Mouse (Mus musculus) left cerebral cortex, adult 8-10 months (tissue): ENCODE measurements around the gene Rasgrp1. TPM values are rescaled to one million over a fixed set of nuclear protein-coding genes. Genes with fewer than 3 reads are reported as not detected.

Experiments used
- DNase-seq, 2 experiments: peaks; one replicate each; pipeline ENCODE4 v3.0.0; 2022; ENCODE audit warnings: low spot score in 2 of 2
- total RNA-seq, 4 experiments: library from RNA; stranded (reverse); gene quantifications; 2 replicates each; pipeline ENCODE4 v1.2.4; 2022

Rasgrp1 gene
- total RNA-seq, 4 experiments from 2014 or later = 303 to 368 (median 336) TPM

DNA sequence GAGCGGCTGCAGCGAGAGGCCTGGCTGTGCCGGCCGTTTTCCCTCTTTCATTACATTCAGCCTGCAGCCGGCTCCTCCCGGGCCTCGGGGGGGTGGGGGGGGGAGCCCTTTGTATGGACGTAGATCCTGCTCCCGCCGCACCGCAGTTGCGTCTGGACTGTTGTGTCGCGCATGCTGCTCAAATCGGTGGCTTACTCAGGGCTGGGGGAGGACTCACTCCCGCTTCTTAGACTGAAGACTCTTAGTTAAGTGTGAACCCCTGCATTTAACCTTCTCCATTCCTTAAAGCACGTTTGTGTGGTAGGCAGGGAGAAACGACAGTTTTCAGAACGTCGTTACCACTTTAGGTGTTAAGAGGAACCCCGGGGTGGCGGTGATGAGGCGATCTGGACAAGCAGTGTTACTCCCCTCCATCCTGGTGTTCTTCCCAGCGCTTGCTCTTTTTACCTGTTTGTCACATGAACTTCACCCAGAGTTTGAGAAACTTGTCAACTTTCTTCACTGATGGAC is 92.7 kb downstream of the Rasgrp1 start:
- DNase-seq = no peak

DNA sequence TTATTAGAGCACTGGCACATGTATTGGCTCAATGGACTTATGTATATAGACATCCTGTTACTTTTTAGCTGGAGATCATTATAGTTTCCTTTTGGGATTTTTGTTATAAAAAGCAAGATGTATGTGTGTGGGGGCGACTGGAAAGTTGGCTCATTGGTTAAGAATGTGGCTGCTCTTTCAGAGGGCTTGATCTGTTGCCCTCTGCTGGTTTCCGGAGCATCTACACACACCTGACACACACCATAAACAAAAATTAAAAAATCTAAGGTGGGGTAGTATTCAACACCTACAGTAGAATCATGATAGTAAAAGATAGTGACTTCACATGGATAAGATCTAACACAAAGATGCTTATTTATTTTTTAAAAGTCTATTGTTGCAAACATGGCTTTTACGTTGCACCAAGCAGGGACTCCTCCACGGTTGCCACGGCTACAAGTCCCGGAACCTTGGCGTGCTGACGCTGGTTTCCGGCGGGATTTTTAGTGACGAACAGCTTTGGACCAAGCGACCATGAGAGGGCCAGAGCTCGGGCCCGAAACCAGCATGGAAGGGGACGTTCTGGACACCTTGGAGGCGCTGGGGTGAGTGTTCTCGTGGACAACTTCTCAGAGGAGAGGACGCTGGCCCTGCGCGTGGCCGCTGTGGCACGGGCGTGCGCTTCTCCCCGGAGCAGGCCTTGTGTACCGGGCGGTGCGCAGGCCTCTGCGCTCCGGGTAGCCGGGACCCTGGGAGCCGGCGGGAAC is 93.4 kb downstream of the Rasgrp1 start, which contains the start of gene Fam98b:
TSS of gene Fam98b (plus strand) at position 485 of the 746 bp plus-strand sequence.
- DNase-seq = peak; percentile 75 to 90

DNA sequence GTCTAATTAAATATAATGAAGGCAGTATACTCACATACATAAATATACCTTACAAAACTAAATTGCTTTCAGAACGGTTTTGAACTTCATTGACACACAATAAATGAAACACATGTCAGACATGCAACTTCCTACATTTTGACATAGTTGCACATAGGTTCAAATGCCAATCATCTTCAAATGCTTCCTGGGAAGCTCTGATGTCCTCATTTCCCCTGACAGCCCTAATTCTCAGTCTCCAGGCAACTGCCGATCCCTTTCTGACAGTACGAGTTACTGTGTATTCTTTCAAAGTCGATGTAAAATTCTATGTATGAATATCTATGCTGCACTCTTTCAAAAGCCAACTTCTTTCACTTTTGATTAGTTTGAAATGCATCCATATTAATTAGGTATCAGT is 100.8 kb downstream of the Rasgrp1 start:
- no peak for DNase-seq

DNA sequence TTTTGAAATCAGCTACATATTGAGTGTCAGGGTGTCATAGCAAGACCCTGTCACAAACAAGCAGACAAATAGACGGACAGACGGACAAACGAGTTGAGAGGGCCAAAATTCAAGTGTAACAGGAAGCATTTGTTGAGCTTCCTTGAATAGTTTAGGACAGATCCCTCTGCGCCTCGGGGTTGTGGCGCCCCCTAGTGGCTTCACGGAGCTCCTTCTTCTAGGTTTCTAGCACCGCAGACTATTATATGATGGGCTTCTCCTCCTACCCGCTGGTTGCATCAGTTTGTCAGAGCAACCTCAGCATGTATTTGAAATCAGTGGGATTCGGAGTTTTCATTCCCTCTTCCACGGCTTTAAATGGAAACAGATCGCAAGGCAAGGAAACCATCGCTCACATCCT is 111.5 kb downstream of the Rasgrp1 start:
- peak; percentile 78 to 82 for DNase-seq

DNA sequence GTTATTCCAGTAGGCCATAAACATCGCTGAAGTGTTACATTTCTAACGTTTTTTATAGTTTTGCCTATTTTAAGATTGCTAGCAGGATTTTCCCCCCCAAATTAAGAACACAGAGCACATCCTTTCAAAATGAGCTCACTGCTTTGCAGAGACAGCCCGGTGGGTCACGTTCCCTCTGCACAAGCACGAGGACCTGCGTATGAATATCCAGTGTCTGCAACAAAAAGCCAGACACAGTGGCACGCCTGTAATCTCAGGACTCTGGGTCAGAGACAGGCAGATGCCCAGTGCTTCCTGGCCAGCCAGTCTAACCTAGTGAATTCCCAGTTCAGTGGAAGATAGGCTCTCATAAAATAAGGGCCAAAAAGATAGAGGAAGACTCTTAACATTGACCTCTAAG is 112.5 kb downstream of the Rasgrp1 start:
- DNase-seq = no peak

Other genes with a start within 250 kb of the Rasgrp1 start
- 100 to 1,000 TPM; 108 to 149 (median 118) TPM for gene Spred1, start 221.6 kb downstream of the Rasgrp1 start, total RNA-seq
- 10 to 100 TPM; 47.7 to 55.1 (median 48.9) TPM for gene Fam98b, start 93.3 kb downstream of the Rasgrp1 start, total RNA-seq